Mouse (Mus musculus) brain, embryonic 14.5 days (tissue): ENCODE results near the gene Tmem43. TPM values are rescaled to one million over a fixed set of nuclear protein-coding genes. Genes with fewer than 3 reads are reported as not detected.

ENCODE experiments used
- DNase-seq: peaks from one replicate; pipeline ENCODE4 v3.0.0-alpha.2; 2011; ENCODE audit warnings: low read depth
- CTCF ChIP-seq: fragments of 200-500 bp; IDR thresholded peaks from 2 replicates; pipeline ENCODE4 v1.5.1; 2012; ENCODE audit warnings: inconsistent platforms, mild to moderate bottlenecking, moderate library complexity, borderline replicate concordance; ENCODE audit not compliant: insufficient read depth, insufficient read length; ENCODE audit errors: extremely low read depth
- POLR2A ChIP-seq: fragments of 200-500 bp; IDR thresholded peaks from 2 replicates; pipeline ENCODE4 v1.6.1; 2012; ENCODE audit warnings: mild to moderate bottlenecking, inconsistent platforms, borderline replicate concordance; ENCODE audit not compliant: poor library complexity, insufficient read depth, insufficient read length, severe bottlenecking; ENCODE audit errors: extremely low read depth
- polyA plus RNA-seq: library from polyadenylated mRNA; depleted of rRNA; stranded (reverse); fragments of >200 nt; gene quantifications from 2 replicates; pipeline ENCODE4 v1.2.3, GENCODE M21; 2012; rRNA removed

The Tmem43 gene
- 52.6 and 58.6 TPM in 2 replicates for polyA plus RNA-seq

- peak; percentile 100 for DNase-seq
- peak; percentile 58; the same call in 1 of the 2 replicates for TF ChIP-seq POLR2A
- no peak for TF ChIP-seq CTCF
Observed at GRCm38 (mm10) chr6:91472868-91473804, at the start of gene Tmem43, which contains the start of gene Chchd4. TSS of gene Tmem43 (plus strand) at chr6:91473703. TSS of gene Chchd4 (minus strand) at chr6:91473546.

- peak; percentile 51 for DNase-seq
- no peak for TF ChIP-seq CTCF
- TF ChIP-seq POLR2A, result no peak
Observed at GRCm38 (mm10) chr6:91424151-91424550, 49.4 kb upstream of the Tmem43 start.

DNA sequence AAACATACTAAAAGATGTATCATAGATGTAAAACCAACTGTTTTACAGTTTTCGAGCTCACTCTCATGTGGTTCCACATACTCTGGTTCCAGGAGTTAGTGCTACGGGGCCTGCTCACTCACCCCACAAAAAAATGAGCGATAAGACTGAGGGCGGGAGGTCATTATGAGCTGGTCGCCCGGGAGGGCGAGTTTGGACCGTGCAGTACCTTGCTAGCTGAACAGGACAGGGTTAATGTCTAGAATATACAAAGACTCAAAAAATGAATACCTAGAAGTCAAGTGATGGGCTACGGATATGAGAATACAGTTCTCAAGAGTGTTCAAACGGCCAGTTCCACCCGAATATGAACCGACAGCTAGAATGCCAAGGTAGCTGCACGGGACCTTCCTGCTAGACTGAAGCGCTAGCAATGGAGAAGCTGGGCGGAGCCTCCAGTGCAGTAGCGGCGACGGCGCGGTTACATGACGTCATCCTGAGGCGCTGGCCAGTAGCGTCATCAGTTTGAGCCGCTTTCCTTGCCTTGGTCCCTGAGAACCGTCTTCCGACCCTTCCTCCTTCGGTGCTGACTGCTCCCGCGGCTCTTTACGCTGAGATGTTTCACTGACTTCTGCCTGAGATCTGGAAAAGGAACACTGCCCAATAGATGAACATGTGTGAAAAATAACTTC, 32.9 kb upstream of the Tmem43 start:
- TF ChIP-seq CTCF (no peak), POLR2A (peak; percentile 87; the same call in 1 of the 2 replicates)
- peak; percentile 98 for DNase-seq

- DNase-seq, result no peak
- no peak for TF ChIP-seq CTCF
- no peak for TF ChIP-seq POLR2A
Observed at GRCm38 (mm10) chr6:91441145-91441662, 32.3 kb upstream of the Tmem43 start.

- DNase-seq, result no peak
- TF ChIP-seq POLR2A (no peak), CTCF (no peak)
Observed at GRCm38 (mm10) chr6:91445316-91445715, 28.2 kb upstream of the Tmem43 start.

- DNase-seq, result no peak
- TF ChIP-seq POLR2A (no peak), CTCF (no peak)
Observed at GRCm38 (mm10) chr6:91449472-91450225, 23.9 kb upstream of the Tmem43 start.

GRCm38 (mm10) chr6:91452056-91452455, 21.4 kb upstream of the Tmem43 start:
- TF ChIP-seq POLR2A (no peak), CTCF (no peak)
- no peak for DNase-seq

GRCm38 (mm10) chr6:91454546-91454945, 19.0 kb upstream of the Tmem43 start:
- TF ChIP-seq POLR2A (no peak), CTCF (no peak)
- DNase-seq, result no peak

GRCm38 (mm10) chr6:91459471-91459870, 14.0 kb upstream of the Tmem43 start:
- DNase-seq, result no peak
- no peak for TF ChIP-seq CTCF
- no peak for TF ChIP-seq POLR2A

- no peak for TF ChIP-seq CTCF
- TF ChIP-seq POLR2A, result no peak
- DNase-seq, result no peak
Observed at GRCm38 (mm10) chr6:91465756-91466155, 7.7 kb upstream of the Tmem43 start.
